Mouse (Mus musculus) liver, adult 2 months (tissue): ENCODE results near the gene Pax2. TPM values are rescaled to one million over a fixed set of nuclear protein-coding genes. Genes with fewer than 3 reads are reported as not detected.

Experiments
- DNase-seq: peaks from one replicate; pipeline ENCODE4 v3.0.0-alpha.2; 2011; ENCODE audit warnings: low read depth, low spot score; ENCODE audit errors: extremely low read depth
- H3K27ac ChIP-seq: fragments of 200-500 bp; replicated peaks from 2 replicates; pipeline ENCODE4 v1.5.1; 2012; ENCODE audit warnings: low read depth, mild to moderate bottlenecking, control low read depth, inconsistent platforms, low read length; ENCODE audit not compliant: insufficient read depth
- H3K27me3 ChIP-seq: fragments of 200-500 bp; 2 replicates; pipeline ENCODE4 v1.6.1; 2012; ENCODE audit warnings: mild to moderate bottlenecking, moderate library complexity, low read length, inconsistent platforms; ENCODE audit not compliant: control insufficient read depth, insufficient read depth
- H3K36me3 ChIP-seq: fragments of 200-500 bp; 2 replicates; pipeline ENCODE4 v1.6.1; 2012; ENCODE audit warnings: low read length, inconsistent platforms; ENCODE audit not compliant: control insufficient read depth, insufficient read depth
- H3K4me1 ChIP-seq: fragments of 200-500 bp; 2 replicates; pipeline ENCODE4 v1.6.1; 2011; ENCODE audit warnings: low read length; ENCODE audit not compliant: control insufficient read depth, insufficient read depth
- H3K4me3 ChIP-seq: fragments of 200-500 bp; 2 replicates; pipeline ENCODE4 v1.5.1; 2011; ENCODE audit warnings: low read depth, mild to moderate bottlenecking, control low read depth, low read length, moderate library complexity; ENCODE audit not compliant: insufficient read depth
- H3K79me2 ChIP-seq: fragments of 200-500 bp; 2 replicates; pipeline ENCODE4 v1.6.1; 2012; ENCODE audit warnings: inconsistent platforms, mild to moderate bottlenecking, low read length, moderate library complexity; ENCODE audit not compliant: control insufficient read depth, insufficient read depth
- H3K9ac ChIP-seq: fragments of 200-500 bp; 2 replicates; pipeline ENCODE4 v1.6.1; 2012; ENCODE audit warnings: low read depth, mild to moderate bottlenecking, control low read depth, inconsistent platforms, low read length
- CTCF ChIP-seq: fragments of 200-500 bp; IDR thresholded peaks from 2 replicates; pipeline ENCODE4 v1.5.1; 2011; ENCODE audit warnings: low read depth, low read length, control low read depth
- POLR2A ChIP-seq: fragments of 200-500 bp; IDR thresholded peaks from 2 replicates; pipeline ENCODE4 v1.6.1; 2011; ENCODE audit warnings: low read length, control low read depth; ENCODE audit not compliant: insufficient read depth; ENCODE audit errors: extremely low read depth
- WGBS: fragments of 180-500 bp; shearing (Covaris S2); methylation state at CpG from one replicate; pipeline ENCODE4 v1.1.7; 2018; 5-methylcytosine and 5-hydroxymethylcytosine counted together
- polyA plus RNA-seq: library from polyadenylated mRNA; depleted of rRNA; stranded (reverse); fragments of >200 nt; gene quantifications from 2 replicates; pipeline ENCODE4 v1.2.3, GENCODE M21; 2012
- total RNA-seq: library from RNA; depleted of rRNA; stranded (reverse); fragments of >200 nt; gene quantifications from 2 replicates; pipeline ENCODE4 v1.2.3, GENCODE M21; 2014

Gene Pax2
- total and polyA plus RNA-seq, 2 experiments: not detected

GRCm38 (mm10) chr19:44849465-44849864 is 93.6 kb downstream of the Pax2 start:
- no peak for TF ChIP-seq POLR2A
- no peak for TF ChIP-seq CTCF
- no peaks in the 10 kb centered on the region for H3K4me1 ChIP-seq

GRCm38 (mm10) chr19:44858671-44859070 is 102.8 kb downstream of the Pax2 start:
- no peaks in the 10 kb centered on the region for H3K79me2 ChIP-seq
- TF ChIP-seq CTCF (no peak), POLR2A (no peak)
- no peak overlapping the region for H3K4me3 ChIP-seq
- H3K27me3 ChIP-seq: no peaks in the 10 kb centered on the region
- no peak overlapping the region for H3K27ac ChIP-seq
- no peak overlapping the region for H3K9ac ChIP-seq
- no peaks in the 10 kb centered on the region for H3K4me1 ChIP-seq
- no peaks in the 10 kb centered on the region for H3K36me3 ChIP-seq
- WGBS: 79% methylated on average over 1 of the region's 1 CpGs
- peak; percentile 59 for DNase-seq

More at GRCm38 (mm10) chr19:44849465-44849864, 93.6 kb downstream of the Pax2 start:
- Histone ChIP-seq H3K27ac (no peak overlapping the region), H3K4me3 (no peak overlapping the region), H3K79me2 (no peaks in the 10 kb centered on the region), H3K27me3 (no peaks in the 10 kb centered on the region), H3K9ac (no peak overlapping the region), H3K36me3 (no peaks in the 10 kb centered on the region)
- WGBS: 85% methylated on average over 12 of the region's 12 CpGs
- no peak for DNase-seq

GRCm38 (mm10) chr19:44868766-44869165 is 112.9 kb downstream of the Pax2 start:
- WGBS: 73% methylated on average over 2 of the region's 2 CpGs
- Histone ChIP-seq H3K79me2 (no peaks in the 10 kb centered on the region), H3K4me3 (no peak overlapping the region), H3K27ac (no peak overlapping the region), H3K4me1 (no peaks in the 10 kb centered on the region), H3K27me3 (no peaks in the 10 kb centered on the region), H3K9ac (no peak overlapping the region), H3K36me3 (no peaks in the 10 kb centered on the region)
- TF ChIP-seq CTCF (no peak), POLR2A (no peak)
- DNase-seq: no peak

GRCm38 (mm10) chr19:44874186-44874898 is 118.5 kb downstream of the Pax2 start:
- 70% methylated on average over 15 of the region's 15 CpGs for WGBS
- no peak for DNase-seq
- H3K4me3 ChIP-seq: no peak overlapping the region
- no peak for TF ChIP-seq CTCF
- no peak for TF ChIP-seq POLR2A
- H3K27ac ChIP-seq: no peak overlapping the region
- H3K27me3 ChIP-seq: no peaks in the 10 kb centered on the region
- no peak overlapping the region for H3K9ac ChIP-seq
- H3K4me1 ChIP-seq: no peaks in the 10 kb centered on the region
- H3K36me3 ChIP-seq: no peaks in the 10 kb centered on the region
- no peaks in the 10 kb centered on the region for H3K79me2 ChIP-seq

GRCm38 (mm10) chr19:44874928-44875327 is 119.1 kb downstream of the Pax2 start:
- Histone ChIP-seq H3K79me2 (no peaks in the 10 kb centered on the region), H3K4me1 (no peaks in the 10 kb centered on the region), H3K27ac (no peak overlapping the region), H3K36me3 (no peaks in the 10 kb centered on the region), H3K4me3 (no peak overlapping the region), H3K27me3 (no peaks in the 10 kb centered on the region), H3K9ac (no peak overlapping the region)
- WGBS: 41% methylated on average over 6 of the region's 6 CpGs
- no peak for DNase-seq
- TF ChIP-seq CTCF (no peak), POLR2A (no peak)

- 76% methylated on average over 1 of the region's 1 CpGs for WGBS
- TF ChIP-seq CTCF (no peak), POLR2A (no peak)
- no peak overlapping the region for H3K27ac ChIP-seq
- H3K27me3 ChIP-seq: no peaks in the 10 kb centered on the region
- H3K4me1 ChIP-seq: no peaks in the 10 kb centered on the region
- no peak overlapping the region for H3K9ac ChIP-seq
- no peaks in the 10 kb centered on the region for H3K79me2 ChIP-seq
- no peak overlapping the region for H3K4me3 ChIP-seq
- H3K36me3 ChIP-seq: no peaks in the 10 kb centered on the region
- no peak for DNase-seq
Observed at GRCm38 (mm10) chr19:44875718-44876117, 119.9 kb downstream of the Pax2 start.
